Mouse (Mus musculus): Measurements from ENCODE around the gene Ap1b1.

DNA sequence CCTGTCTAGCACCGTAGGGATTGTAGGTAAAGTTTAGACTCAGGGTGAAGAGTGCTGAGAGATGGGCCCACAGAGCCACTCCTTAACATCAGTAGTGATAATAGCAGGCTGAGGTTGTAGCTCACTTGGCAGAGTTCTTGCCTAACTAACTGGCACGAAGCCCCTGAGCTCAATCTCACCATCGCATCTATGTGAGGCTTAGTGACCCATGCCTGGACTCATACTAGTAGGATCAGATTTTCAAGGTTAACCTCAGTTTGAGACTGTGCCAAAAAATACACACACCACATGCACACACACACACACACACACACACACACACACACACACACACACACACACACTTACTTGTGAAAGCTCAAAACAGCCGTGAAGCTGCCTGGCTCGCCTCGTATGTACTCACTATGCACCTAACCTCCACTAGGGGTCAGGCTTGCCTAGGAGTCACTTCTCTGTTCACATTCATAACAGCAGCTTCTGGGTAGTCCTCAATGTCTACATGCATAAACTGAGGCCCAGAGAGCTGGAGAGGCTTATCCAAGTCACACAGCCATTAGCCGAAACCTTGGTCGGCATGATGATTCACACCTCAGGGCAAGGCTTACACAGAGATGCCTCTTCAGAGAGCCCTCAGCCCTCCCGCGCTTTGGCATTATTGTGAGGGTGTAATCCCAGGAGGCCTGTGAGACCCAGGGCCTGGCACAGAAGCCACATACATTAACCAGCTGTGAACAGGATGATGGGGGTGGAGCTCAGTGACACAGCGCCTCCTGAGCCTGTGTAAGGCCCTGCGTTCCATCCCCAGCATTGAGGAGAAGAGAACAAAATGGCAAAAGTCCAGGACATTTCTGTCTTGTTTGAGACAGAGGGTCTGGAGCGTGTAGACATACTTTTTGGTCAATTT, 13.4 kb upstream of the Ap1b1 start:
- TF ChIP-seq POLR2A (IDR thresholded peaks at IDR 0.05; ENCODE audit: control insufficient read depth, low read depth, low read length) (no peak), CTCF (IDR thresholded peaks at IDR 0.05; ENCODE audit: control insufficient read depth, insufficient read depth, insufficient replicate concordance, low read depth, low read length) (peak; percentile 76; the same call in 1 of the 2 replicates)

Data from testis, adult 2 months (tissue).